ENCODE assay signal across 9 mouse cellular contexts in the genomic region with DNA sequence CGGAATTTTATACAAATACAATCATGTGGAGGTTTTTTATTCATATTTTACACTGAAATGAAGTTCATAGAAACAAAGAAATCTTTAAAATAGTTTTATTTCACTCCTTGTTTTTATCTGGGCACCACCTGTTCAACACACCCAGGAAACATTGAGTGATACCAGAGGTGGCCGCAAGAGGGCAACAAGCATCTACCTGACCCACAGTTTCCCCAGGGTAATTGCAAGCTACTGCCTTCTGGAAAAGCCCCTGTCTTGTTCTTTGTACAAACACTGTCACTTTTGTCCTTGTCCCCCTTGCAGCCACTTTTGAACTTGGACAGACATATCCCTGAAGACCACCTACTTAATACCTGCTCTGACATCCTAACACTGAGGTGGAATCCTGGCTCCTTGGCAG. TPM values are rescaled to one million over a fixed set of nuclear protein-coding genes. Genes with fewer than 3 reads are reported as not detected.
A peak's percentile ranks its signal among the peaks of the same experiment; 100 is the strongest.
DNase-seq lines count a peak whose midpoint lies in the region; ATAC-seq and TF ChIP-seq lines count a peak whose summit lies in the region.
"Had no signal": no experiment of that assay in that cellular context is flagged by ENCODE, and none has a peak within 500 bp of the region (broad histone marks: within the 10 kb centered on the region; RNA-seq: fewer than 3 reads in every experiment).

No protein-coding gene starts in this region.

- H3K27ac ChIP-seq in intestine, postnatal 0 days (ENCODE audit: low read depth, low read length) = no peak overlapping the region
- H3K27ac ChIP-seq in intestine, embryonic 16.5 days (ENCODE audit: low read length) = no peak overlapping the region
- no peak overlapping the region for H3K27ac ChIP-seq in MEL (ENCODE audit: control insufficient read depth, low read depth, low read length)
- no peak overlapping the region for H3K27ac ChIP-seq in cerebellum, adult 2 months (ENCODE audit: insufficient read depth, low read length)

- no peaks in the 10 kb centered on the region for H3K9me3 ChIP-seq in intestine, postnatal 0 days (ENCODE audit: control insufficient read depth)
- no peaks in the 10 kb centered on the region for H3K9me3 ChIP-seq in intestine, embryonic 16.5 days (ENCODE audit: control insufficient read depth, low read length)
- no peaks in the 10 kb centered on the region for H3K9me3 ChIP-seq in MEL (replicated peaks; ENCODE audit: insufficient read depth, low read length)
- H3K9me3 ChIP-seq: megakaryocyte, embryonic 14.5 days had no signal

- intact Hi-C loops in heart, postnatal 14 days (cut with DNase I) = loop anchor here (2.0 kb wide), 1 partner anchor 241 kb away; no protein-coding TSS in a partner anchor
- intact Hi-C loops in left cerebral cortex, postnatal 25 days (cut with DNase I) = loop anchor here (5.0 kb wide), 1 partner anchor 239 kb away; no protein-coding TSS in a partner anchor

- H3K4me2 ChIP-seq in intestine, postnatal 0 days (replicated peaks; ENCODE audit: low read depth) = no peak overlapping the region
- no peak overlapping the region for H3K4me2 ChIP-seq in intestine, embryonic 16.5 days (ENCODE audit: low read depth, low read length)

- no peaks in the 10 kb centered on the region for H3K27me3 ChIP-seq in intestine, postnatal 0 days (replicated peaks; ENCODE audit: control insufficient read depth, insufficient read depth, low read length)
- H3K27me3 ChIP-seq in intestine, embryonic 16.5 days (replicated peaks; ENCODE audit: control insufficient read depth, insufficient read depth, low read length) = no peaks in the 10 kb centered on the region
- no peaks in the 10 kb centered on the region for H3K27me3 ChIP-seq in MEL (ENCODE audit: control insufficient read depth in 1 of 2, insufficient read depth in 2 of 2, low read length in 2 of 2)
- H3K27me3 ChIP-seq in cerebellum, adult 2 months (ENCODE audit: control insufficient read depth, insufficient read depth, low read length) = no peaks in the 10 kb centered on the region

- H3K4me3 ChIP-seq in intestine, postnatal 0 days (ENCODE audit: low read depth, low read length) = no peak overlapping the region
- no peak overlapping the region for H3K4me3 ChIP-seq in intestine, embryonic 16.5 days (ENCODE audit: low read length)
- H3K4me3 ChIP-seq in MEL (ENCODE audit: control insufficient read depth in 1 of 2, insufficient read depth in 1 of 2, low read depth in 2 of 2, low read length in 2 of 2) = no peak overlapping the region
- H3K4me3 ChIP-seq in cerebellum, adult 2 months (replicated peaks; ENCODE audit: insufficient read depth, low read depth, low read length) = no peak overlapping the region

- DNase-seq in MEL (ENCODE audit: low read depth, low spot score) = peak; percentile 49
- peak; percentile 67 to 83 for DNase-seq in cerebellum, adult 2 months
- peak; percentile 26 to 48 for DNase-seq in heart, postnatal 14 days
- DNase-seq in left cerebral cortex, postnatal 25 days (ENCODE audit: low spot score in 2 of 2) = peak; percentile 74 to 80
- peak; percentile 79 for DNase-seq in retina, embryonic 14.5 days (ENCODE audit: low spot score)
- DNase-seq in testis, postnatal 10 days (ENCODE audit: low spot score) = no peak

- no peak for ATAC-seq in intestine, postnatal 0 days
- no peak for ATAC-seq in intestine, embryonic 16.5 days

- TF ChIP-seq RAD21 in MEL (IDR thresholded peaks at IDR 0.05; ENCODE audit: low read depth, low read length) = peak; percentile 61

- no peaks in the 10 kb centered on the region for H3K79me2 ChIP-seq in MEL (ENCODE audit: control insufficient read depth, insufficient read depth, low read length, poor library complexity)

- H3K36me3 ChIP-seq in intestine, postnatal 0 days (ENCODE audit: control insufficient read depth, insufficient read depth) = no peaks in the 10 kb centered on the region
- H3K36me3 ChIP-seq in intestine, embryonic 16.5 days (ENCODE audit: control insufficient read depth, insufficient read depth, low read length) = no peaks in the 10 kb centered on the region
- H3K36me3 ChIP-seq in MEL (ENCODE audit: control insufficient read depth in 1 of 2, insufficient read depth in 2 of 2, low read length in 2 of 2) = no peaks in the 10 kb centered on the region

- no peaks in the 10 kb centered on the region for H3K4me1 ChIP-seq in intestine, postnatal 0 days (replicated peaks; ENCODE audit: control insufficient read depth, insufficient read depth, low read length)
- H3K4me1 ChIP-seq in intestine, embryonic 16.5 days (ENCODE audit: control insufficient read depth, insufficient read depth, low read length) = no peaks in the 10 kb centered on the region
- H3K4me1 ChIP-seq in MEL (ENCODE audit: control insufficient read depth in 1 of 2, insufficient read depth in 2 of 2, low read length in 2 of 2) = no peaks in the 10 kb centered on the region
- no peaks in the 10 kb centered on the region for H3K4me1 ChIP-seq in cerebellum, adult 2 months (ENCODE audit: control insufficient read depth, insufficient read depth, low read length)

- no peak for TF ChIP-seq POLR2A in MEL (IDR thresholded peaks at IDR 0.05; ENCODE audit: control insufficient read depth in 1 of 2, insufficient read depth in 1 of 2, low read depth in 1 of 2, low read length in 2 of 2, poor library complexity in 1 of 2)
- no peak for TF ChIP-seq POLR2A in cerebellum, adult 2 months (IDR thresholded peaks at IDR 0.05; ENCODE audit: borderline replicate concordance, insufficient read depth, low read length)

- no peak overlapping the region for H3K9ac ChIP-seq in intestine, postnatal 0 days (ENCODE audit: low read depth, low read length)
- H3K9ac ChIP-seq in intestine, embryonic 16.5 days (ENCODE audit: low read depth, low read length) = no peak overlapping the region
- H3K9ac ChIP-seq in MEL (ENCODE audit: control insufficient read depth, low read depth, low read length, poor library complexity, severe bottlenecking) = no peak overlapping the region

- 9% methylated on average over 2 of the region's 2 CpGs for whole genome bisulfite sequencing in intestine, postnatal 0 days
- WGBS in intestine, embryonic 16.5 days = 6% methylated on average over 2 of the region's 2 CpGs
- 10% methylated on average over 2 of the region's 2 CpGs for WGBS in cerebellum, adult 2 months

- no peak for TF ChIP-seq EP300 in MEL (IDR thresholded peaks at IDR 0.05; ENCODE audit: low read depth in 1 of 2, low read length in 2 of 2)

- peak; percentile 77 for TF ChIP-seq CTCF in intestine, postnatal 0 days (IDR thresholded peaks at IDR 0.05; ENCODE audit: low read depth)
- TF ChIP-seq CTCF in MEL (IDR thresholded peaks at IDR 0.05 in 2 of 3, conservative IDR thresholded peaks at IDR 0.05 in 1 of 3; ENCODE audit: control insufficient read depth in 1 of 3, insufficient read depth in 1 of 3, low read depth in 2 of 3, low read length in 3 of 3, poor library complexity in 1 of 3, severe bottlenecking in 1 of 3) = peak; percentile 48 to 77 (median 71)
- peak; percentile 89 for TF ChIP-seq CTCF in cerebellum, adult 2 months (IDR thresholded peaks at IDR 0.05; ENCODE audit: borderline replicate concordance, insufficient read depth, low read depth, low read length)

TF ChIP-seq in MEL, 35 proteins besides CTCF, POLR2A, EP300 and RAD21:
- TF ChIP-seq ZC3H11A (IDR thresholded peaks at IDR 0.05; ENCODE audit: low read depth, low read length) (peak; percentile 50), ETS1 (IDR thresholded peaks at IDR 0.05; ENCODE audit: low read depth, low read length) (no peak), SMC3 (IDR thresholded peaks at IDR 0.05; ENCODE audit: low read depth, low read length) (peak; percentile 65)

RNA-seq across cellular contexts. Expression of a gene that starts 19.7 kb away (rescaled TPM):
- polyA plus RNA-seq in intestine, postnatal 0 days (2015; fragmentation: Nextera tagmentation; extraction: Ambion mirVana) = 4.9 and 5.9 TPM in 2 replicates
- 15.1 and 16.2 TPM in 2 replicates for polyA plus RNA-seq in intestine, embryonic 16.5 days (2015; fragmentation: Nextera tagmentation; extraction: Ambion mirVana)
- total RNA-seq in MEL (2012; rRNA removed) = not detected in 2 replicates
- polyA plus RNA-seq in MEL (2012; ENCODE audit: insufficient read depth in 1 of 2, insufficient read length in 2 of 2, low read depth in 1 of 2, low replicate concordance in 2 of 2, missing spikeins in 1 of 2) = under 1 TPM in 1 of 2 experiments, not detected in 1; 0.15 TPM
- 17.1 and 19.5 TPM in 2 replicates for polyA plus RNA-seq in cerebellum, adult 2 months (2012; rRNA removed)
- total RNA-seq in heart, postnatal 14 days (2021) = 10 to 100 TPM; 10.8 to 12.4 TPM
- 10 to 100 TPM; 22.6 to 23.7 TPM for total RNA-seq in left cerebral cortex, postnatal 25 days (2021)

RNA-seq across cellular contexts. Expression of a gene that starts 20.8 kb away (rescaled TPM):
- 2.2 and 2.3 TPM in 2 replicates for polyA plus RNA-seq in intestine, postnatal 0 days (2015; fragmentation: Nextera tagmentation; extraction: Ambion mirVana)
- 1.3 and 2.2 TPM in 2 replicates for polyA plus RNA-seq in intestine, embryonic 16.5 days (2015; fragmentation: Nextera tagmentation; extraction: Ambion mirVana)
- not detected in 2 replicates for total RNA-seq in MEL (2012; rRNA removed)
- polyA plus RNA-seq in MEL (2012; ENCODE audit: insufficient read depth in 1 of 2, insufficient read length in 2 of 2, low read depth in 1 of 2, low replicate concordance in 2 of 2, missing spikeins in 1 of 2) = not detected
- 75.5 and 79.8 TPM in 2 replicates for polyA plus RNA-seq in cerebellum, adult 2 months (2012; rRNA removed)
- total RNA-seq in heart, postnatal 14 days (2021) = 1 to 10 TPM; 1.2 to 1.4 TPM
- 100 to 1,000 TPM; 158 TPM for total RNA-seq in left cerebral cortex, postnatal 25 days (2021)

Comparison
In these comparisons a context has a peak if more than half of its experiments do, and no peak if none do; other contexts are left out.
1. RNA of a gene that starts 20.8 kb away (polyA plus RNA-seq): 75.5 to 79.8 TPM in cerebellum, adult 2 months; 2.2 to 2.3 TPM in intestine, postnatal 0 days, 1.3 to 2.2 TPM in intestine, embryonic 16.5 days and not detected in MEL; every median in the first group is over 10 times any median in the second.
2. Peak in every context shown above with its lines, with median percentiles within 50 percentile points of each other: CTCF ChIP-seq.